Mouse (Mus musculus): ENCODE data around the gene Ccdc36.

- no peak for TF ChIP-seq CTCF (IDR thresholded peaks at IDR 0.05; ENCODE audit: insufficient read depth, low read length)
- no peak for TF ChIP-seq POLR2A (IDR thresholded peaks at IDR 0.05; ENCODE audit: borderline replicate concordance, extremely low read depth, low read depth, low read length)
Measured at GRCm38 (mm10) chr9:108403081-108403480, 25.2 kb downstream of the Ccdc36 start.

All from lung, adult 2 months (tissue).